1 mouse cellular context compared by ENCODE assay signal in genomic region chr9:60286390-60286789, GRCm38 (mm10).
TF ChIP-seq lines count a peak whose summit lies in the region.

No protein-coding gene starts in this region.

TF ChIP-seq in CH12.LX, 34 proteins besides CTCF, POLR2A, EP300 and RAD21:
- TF ChIP-seq MXI1 (IDR thresholded peaks at IDR 0.05; ENCODE audit: low read depth, low read length), result no peak
- TF ChIP-seq ETS1 (conservative IDR thresholded peaks at IDR 0.05; ENCODE audit: low read depth, low read length), result peak; percentile 33; the same call in 1 of the 2 replicates
- TF ChIP-seq NELFE (IDR thresholded peaks at IDR 0.05; ENCODE audit: low read depth, low read length), result no peak
- TF ChIP-seq GABPA (IDR thresholded peaks at IDR 0.05; ENCODE audit: insufficient replicate concordance, low read depth, low read length), result no peak
- TF ChIP-seq MAX (IDR thresholded peaks at IDR 0.05; ENCODE audit: low read length), result no peak
- no peak for TF ChIP-seq NRF1 (IDR thresholded peaks at IDR 0.05; ENCODE audit: low read depth, low read length)
- TF ChIP-seq TBP (conservative IDR thresholded peaks at IDR 0.05; ENCODE audit: low read depth, low read length), result no peak
- TF ChIP-seq MEF2A (IDR thresholded peaks at IDR 0.05; ENCODE audit: borderline replicate concordance, low read depth, low read length), result 0 out of 2 replicates have a peak, but pooled peaks have one; percentile 23
- TF ChIP-seq BHLHE40 (IDR thresholded peaks at IDR 0.05; ENCODE audit: low read depth, low read length), result peak; percentile 59
- no peak for TF ChIP-seq MYC (IDR thresholded peaks at IDR 0.05; ENCODE audit: low read depth, low read length)
- TF ChIP-seq RCOR1 (conservative IDR thresholded peaks at IDR 0.05; ENCODE audit: low read depth, low read length), result no peak
- TF ChIP-seq ZKSCAN1 (IDR thresholded peaks at IDR 0.05; ENCODE audit: borderline replicate concordance, low read depth, low read length), result no peak
- TF ChIP-seq JUND (conservative IDR thresholded peaks at IDR 0.05; ENCODE audit: low read depth, low read length), result 0 out of 2 replicates have a peak, but pooled peaks have one; percentile 11
- no peak for TF ChIP-seq USF1 (IDR thresholded peaks at IDR 0.05; ENCODE audit: low read depth, low read length)
- TF ChIP-seq ZNF384 (IDR thresholded peaks at IDR 0.05; ENCODE audit: low read depth, low read length), result no peak
- TF ChIP-seq IRF4 (IDR thresholded peaks at IDR 0.05; ENCODE audit: low read depth, low read length), result peak; percentile 40; the same call in 1 of the 2 replicates
- TF ChIP-seq JUN (IDR thresholded peaks at IDR 0.05; ENCODE audit: insufficient read depth, low read depth, low read length), result 0 out of 2 replicates have a peak, but pooled peaks have one; percentile 5
